18 mouse cellular contexts compared by ENCODE assay signal in the genomic region with DNA sequence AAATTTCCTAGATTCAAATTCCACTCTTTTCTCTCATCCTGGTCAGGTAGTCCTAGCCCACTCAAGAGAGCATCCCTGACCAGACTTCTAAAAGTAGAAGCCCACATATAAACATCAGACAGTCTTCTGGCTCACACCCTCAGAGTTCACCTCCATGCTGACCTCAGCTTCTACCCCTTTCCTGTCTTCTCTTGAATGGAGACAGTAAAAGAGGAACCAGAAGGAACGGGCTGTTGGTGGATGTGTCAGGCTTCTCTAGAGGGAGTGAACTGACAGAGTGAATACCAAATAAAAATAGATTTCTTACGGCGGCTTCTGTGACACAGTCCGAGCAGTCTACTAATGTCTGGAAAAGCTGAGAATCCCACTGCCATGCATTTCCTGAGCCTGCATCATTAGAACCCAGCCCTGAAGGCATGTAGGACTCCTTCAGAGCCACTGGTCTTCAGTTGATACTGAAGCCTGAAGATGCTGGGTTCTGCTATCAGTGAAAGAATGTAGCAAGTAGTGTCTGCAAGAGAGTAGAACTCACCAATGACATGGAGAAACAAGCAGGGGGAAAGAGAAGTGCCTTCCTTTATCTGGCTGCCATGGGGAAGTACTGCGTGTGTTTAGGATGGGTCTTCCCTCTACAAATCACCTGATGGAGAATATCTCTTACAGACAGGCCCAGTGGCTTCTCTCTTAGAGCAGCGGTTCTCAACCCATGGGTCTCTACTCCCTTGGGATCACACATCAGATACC. TPM values are rescaled to one million over a fixed set of nuclear protein-coding genes. Genes with fewer than 3 reads are reported as not detected.
DNase-seq lines count a peak whose midpoint lies in the region; ATAC-seq and TF ChIP-seq lines count a peak whose summit lies in the region.
"Had no signal": no experiment of that assay in that cellular context is flagged by ENCODE, and none has a peak within 500 bp of the region (broad histone marks: within the 10 kb centered on the region; RNA-seq: fewer than 3 reads in every experiment).

No protein-coding gene starts in this region.

- H3K4me2 ChIP-seq in intestine, embryonic 15.5 days (replicated peaks) = no peak overlapping the region
- H3K4me2 ChIP-seq: hindbrain, embryonic 14.5 days; limb, embryonic 12.5 days; liver, embryonic 12.5 days; lung, embryonic 14.5 days; midbrain, embryonic 15.5 days; neural tube, embryonic 15.5 days had no signal

- no peak overlapping the region for H3K9ac ChIP-seq in intestine, embryonic 15.5 days
- H3K9ac ChIP-seq: hindbrain, embryonic 14.5 days; limb, embryonic 12.5 days; liver, embryonic 12.5 days; lung, embryonic 14.5 days; midbrain, embryonic 15.5 days; neural tube, embryonic 15.5 days had no signal

- no peaks in the 10 kb centered on the region for H3K27me3 ChIP-seq in intestine, embryonic 15.5 days (replicated peaks)
- H3K27me3 ChIP-seq: limb, embryonic 12.5 days; midbrain, embryonic 15.5 days; neural tube, embryonic 15.5 days had no signal

- TF ChIP-seq CTCF in bone marrow macrophage, adult 2 months (IDR thresholded peaks at IDR 0.05; ENCODE audit: low read depth, low read length) = no peak

- peaks cover 16% of the 10 kb centered on the region for H3K4me1 ChIP-seq in bone marrow macrophage, adult 2 months (ENCODE audit: control insufficient read depth, insufficient read depth, low read length)
- H3K4me1 ChIP-seq in intestine, embryonic 15.5 days (replicated peaks) = no peaks in the 10 kb centered on the region
- H3K4me1 ChIP-seq: limb, embryonic 12.5 days; liver, embryonic 12.5 days; midbrain, embryonic 15.5 days; neural tube, embryonic 15.5 days had no signal

- WGBS in intestine, embryonic 15.5 days = 85% methylated on average over 6 of the region's 6 CpGs

- peak; percentile 33 for DNase-seq in layer of hippocampus, adult 9-11 months
- DNase-seq in layer of hippocampus, postnatal 14 days (ENCODE audit: low spot score in 2 of 2) = no peak
- DNase-seq in thymus, postnatal 4 days = no peak
- no peak for DNase-seq in spleen, postnatal 10 days (ENCODE audit: low spot score in 2 of 2)
- DNase-seq: cerebellum, adult 9-11 months; kidney, postnatal 36 days; lung, embryonic 14.5 days; lung, postnatal 4 days; right cerebral cortex, postnatal 25 days had no signal

- peak; percentile 95 for ATAC-seq in megakaryocyte, adult 5-6 weeks (ENCODE audit: poor library complexity, severe bottlenecking)
- ATAC-seq in intestine, embryonic 15.5 days = no peak
- ATAC-seq: CD4-positive, CD25-positive, alpha-beta regulatory T cell, adult 4 months; liver, embryonic 12.5 days; midbrain, embryonic 15.5 days had no signal

- no peak for TF ChIP-seq POLR2A in bone marrow macrophage, adult 2 months (IDR thresholded peaks at IDR 0.05; ENCODE audit: borderline replicate concordance, low read depth, low read length)

- peak overlapping the region; percentile 79 for H3K27ac ChIP-seq in bone marrow macrophage, adult 2 months (ENCODE audit: insufficient read depth, low read depth, low read length)
- no peak overlapping the region for H3K27ac ChIP-seq in intestine, embryonic 15.5 days
- H3K27ac ChIP-seq: hindbrain, embryonic 14.5 days; limb, embryonic 12.5 days; liver, embryonic 12.5 days; midbrain, embryonic 15.5 days; neural tube, embryonic 15.5 days had no signal

- H3K4me3 ChIP-seq in bone marrow macrophage, adult 2 months (ENCODE audit: insufficient read depth, low read length) = peak overlapping the region; percentile 26; the same call in 1 of the 2 replicates
- no peak overlapping the region for H3K4me3 ChIP-seq in intestine, embryonic 15.5 days (replicated peaks)
- H3K4me3 ChIP-seq: limb, embryonic 12.5 days; liver, embryonic 12.5 days; midbrain, embryonic 15.5 days; neural tube, embryonic 15.5 days had no signal

- H3K36me3 ChIP-seq in intestine, embryonic 15.5 days = no peaks in the 10 kb centered on the region
- H3K36me3 ChIP-seq: limb, embryonic 12.5 days; liver, embryonic 12.5 days; midbrain, embryonic 15.5 days; neural tube, embryonic 15.5 days had no signal

- no peaks in the 10 kb centered on the region for H3K9me3 ChIP-seq in intestine, embryonic 15.5 days
- H3K9me3 ChIP-seq: liver, embryonic 12.5 days; midbrain, embryonic 15.5 days; neural tube, embryonic 15.5 days had no signal

RNA-seq across cellular contexts. Expression of a gene that starts 16.9 kb away (rescaled TPM):
- 10 to 100 TPM; 40.4 to 41.6 TPM for total RNA-seq in layer of hippocampus, postnatal 14 days (2021)
- 27.8 and 28.3 TPM in 2 replicates for polyA plus RNA-seq in bone marrow macrophage, adult 2 months (2012; ENCODE audit: insufficient read depth, insufficient read length, missing spikeins)
- 21.9 and 25.7 TPM in 2 replicates for total RNA-seq in megakaryocyte, adult 5-6 weeks (2015)
- total RNA-seq in megakaryocyte, adult 5-6 weeks (2017) = 24.7 and 28.5 TPM in 2 replicates
- 13.0 and 13.5 TPM in 2 replicates for polyA plus RNA-seq in intestine, embryonic 15.5 days (2015; fragmentation: Nextera tagmentation; extraction: Ambion mirVana)
